7 mouse cellular contexts compared by ENCODE assay signal in the genomic region with DNA sequence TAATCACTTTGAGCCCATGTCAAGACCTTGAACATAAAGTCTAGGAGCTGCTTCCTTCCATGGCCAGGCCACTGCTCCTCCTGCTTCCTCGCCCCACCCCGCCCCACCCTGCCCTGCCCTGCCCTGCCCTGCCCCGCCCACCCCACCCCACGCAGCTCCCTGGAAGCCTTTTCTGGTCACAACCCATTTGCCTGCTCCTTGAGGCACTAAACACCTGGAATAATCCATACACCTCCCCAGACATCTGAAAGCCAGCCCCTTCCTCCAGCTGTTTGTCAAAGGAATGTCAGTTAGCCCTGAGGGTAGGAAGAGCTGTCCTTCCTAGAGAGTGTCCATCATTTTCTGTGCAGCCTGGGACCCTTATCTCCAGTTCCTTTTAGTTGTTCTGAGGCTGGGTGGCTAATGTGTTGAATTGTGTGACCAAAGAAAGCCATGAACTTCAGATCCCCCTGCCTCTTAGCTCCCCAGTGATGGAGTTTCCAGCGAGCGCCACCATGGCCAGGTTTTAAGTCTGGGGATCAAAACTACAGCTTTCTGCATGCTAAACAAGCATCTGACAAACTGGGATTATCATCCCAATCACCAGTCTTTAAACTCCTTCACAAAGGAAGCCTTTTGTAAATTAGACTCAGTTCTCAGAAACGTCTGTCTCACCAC. TPM values are rescaled to one million over a fixed set of nuclear protein-coding genes. Genes with fewer than 3 reads are reported as not detected.
DNase-seq lines count a peak whose midpoint lies in the region; ATAC-seq and TF ChIP-seq lines count a peak whose summit lies in the region.
"Not testable (repeated sequence)": the region's sequence is repeated elsewhere in the genome, so short reads cannot be mapped to it uniquely, and the experiment has no call there.

No protein-coding gene starts in this region.

- H3K4me2 ChIP-seq in hindbrain, embryonic 11.5 days (replicated peaks; ENCODE audit: low read depth, low read length); liver, embryonic 14.5 days (ENCODE audit: low read depth); midbrain, embryonic 14.5 days (ENCODE audit: low read length): not testable (repeated sequence)

- not testable (repeated sequence) for H3K27ac ChIP-seq in hindbrain, embryonic 11.5 days (ENCODE audit: low read depth, low read length); liver, embryonic 14.5 days; midbrain, embryonic 14.5 days (replicated peaks; ENCODE audit: low read depth, low read length)

- WGBS in hindbrain, embryonic 11.5 days, result 20% methylated on average over 1 of the region's 7 CpGs
- WGBS in liver, embryonic 14.5 days (ENCODE audit: insufficient replicate concordance), result no CpG with 5 or more reads among the region's 7 CpGs
- no CpG with 5 or more reads among the region's 7 CpGs for WGBS in midbrain, embryonic 14.5 days

- H3K36me3 ChIP-seq in hindbrain, embryonic 11.5 days (ENCODE audit: control insufficient read depth, insufficient read depth, low read length); liver, embryonic 14.5 days (replicated peaks; ENCODE audit: control insufficient read depth, insufficient read depth, low read depth); midbrain, embryonic 14.5 days (ENCODE audit: control insufficient read depth, insufficient read depth, low read length): not testable (repeated sequence)

- H3K9me3 ChIP-seq in hindbrain, embryonic 11.5 days (ENCODE audit: control insufficient read depth, low read length); liver, embryonic 14.5 days (ENCODE audit: control insufficient read depth, low read length); midbrain, embryonic 14.5 days (ENCODE audit: control insufficient read depth, low read length): not testable (repeated sequence)

- not testable (repeated sequence) for TF ChIP-seq EP300 in liver, embryonic 14.5 days (IDR thresholded peaks at IDR 0.05; ENCODE audit: low read depth)

- H3K27me3 ChIP-seq in hindbrain, embryonic 11.5 days (ENCODE audit: control insufficient read depth, insufficient read depth, low read length); liver, embryonic 14.5 days (ENCODE audit: control insufficient read depth, insufficient read depth, low read length); midbrain, embryonic 14.5 days (ENCODE audit: control insufficient read depth, insufficient read depth, low read length): not testable (repeated sequence)

- not testable (repeated sequence) for H3K4me1 ChIP-seq in hindbrain, embryonic 11.5 days (replicated peaks; ENCODE audit: control insufficient read depth, insufficient read depth, low read length); liver, embryonic 14.5 days (replicated peaks; ENCODE audit: control insufficient read depth in 2 of 2, insufficient read depth in 2 of 2, low read length in 1 of 2); midbrain, embryonic 14.5 days (ENCODE audit: control insufficient read depth, insufficient read depth, low read length)

- ATAC-seq in hindbrain, embryonic 11.5 days (ENCODE audit: low FRiP score), result peak; percentile 76
- ATAC-seq in liver, embryonic 14.5 days (ENCODE audit: insufficient read depth), result peak; percentile 80
- peak; percentile 66; the same call in 1 of the 2 replicates for ATAC-seq in midbrain, embryonic 14.5 days (ENCODE audit: low FRiP score, low TSS enrichment)

- DNase-seq in cerebellum, postnatal 25 days, result peak; percentile 18 to 31
- peak; percentile 44 to 56 for DNase-seq in gastrocnemius, adult 8-10 months (ENCODE audit: low spot score in 2 of 2)
- not testable (repeated sequence) for DNase-seq in hindbrain, embryonic 11.5 days (ENCODE audit: low spot score); liver, embryonic 14.5 days (ENCODE audit: low read depth in 3 of 3, low spot score in 3 of 3); midbrain, embryonic 14.5 days
- peak; percentile 36 for DNase-seq in kidney, postnatal 14 days
- DNase-seq in spleen, postnatal 36 days (ENCODE audit: low spot score in 2 of 2), result peak; percentile 37 to 45

- TF ChIP-seq CTCF in liver, embryonic 14.5 days (IDR thresholded peaks at IDR 0.05; ENCODE audit: low read depth), result not testable (repeated sequence)

- H3K4me3 ChIP-seq in hindbrain, embryonic 11.5 days (ENCODE audit: low read depth, low read length); liver, embryonic 14.5 days (ENCODE audit: insufficient read depth in 1 of 2, low read depth in 2 of 2, low read length in 2 of 2); midbrain, embryonic 14.5 days (replicated peaks; ENCODE audit: low read depth, low read length): not testable (repeated sequence)

- H3K9ac ChIP-seq in hindbrain, embryonic 11.5 days (ENCODE audit: low read depth, low read length); liver, embryonic 14.5 days (replicated peaks); midbrain, embryonic 14.5 days (replicated peaks; ENCODE audit: low read length): not testable (repeated sequence)

RNA-seq across cellular contexts. Expression of a gene that starts 25.8 kb away (rescaled TPM):
- under 1 TPM in 1 of 4 experiments, not detected in 3; 0.43 TPM for total RNA-seq in gastrocnemius, adult 8-10 months (2022)
- 0.08 TPM in 1 of 2 replicates, not detected in the other for polyA plus RNA-seq in hindbrain, embryonic 11.5 days (2014; fragmentation: Nextera tagmentation; extraction: Ambion mirVana)
- not detected in 2 replicates for polyA plus RNA-seq in liver, embryonic 14.5 days (2012; rRNA removed)
- not detected in 2 replicates for polyA plus RNA-seq in liver, embryonic 14.5 days (2014; fragmentation: Nextera tagmentation; extraction: Ambion mirVana)
- 0.24 TPM in 1 of 2 replicates, not detected in the other for polyA plus RNA-seq in midbrain, embryonic 14.5 days (2014; fragmentation: Nextera tagmentation; extraction: Ambion mirVana)
